8 mouse cellular contexts compared by ENCODE assay signal in genomic region chr11:94208811-94209675, GRCm38 (mm10). TPM values are rescaled to one million over a fixed set of nuclear protein-coding genes. Genes with fewer than 3 reads are reported as not detected.
DNase-seq lines count a peak whose midpoint lies in the region; ATAC-seq and TF ChIP-seq lines count a peak whose summit lies in the region.

No protein-coding gene starts in this region.

- peak overlapping the region; percentile 97 for H3K4me2 ChIP-seq in lung, embryonic 15.5 days
- H3K4me2 ChIP-seq in limb, embryonic 14.5 days (replicated peaks; ENCODE audit: low read depth, low read length, severe bottlenecking): peak overlapping the region; percentile 97
- H3K4me2 ChIP-seq in stomach, embryonic 16.5 days (ENCODE audit: low read depth, low read length): peak overlapping the region; percentile 98

- no peak overlapping the region; the same call in 1 of the 2 replicates for H3K9ac ChIP-seq in lung, embryonic 15.5 days
- H3K9ac ChIP-seq in limb, embryonic 14.5 days (ENCODE audit: low read depth, low read length, severe bottlenecking): no peak overlapping the region
- no peak overlapping the region for H3K9ac ChIP-seq in stomach, embryonic 16.5 days (ENCODE audit: low read length)

- H3K9me3 ChIP-seq in lung, embryonic 15.5 days: no peaks in the 10 kb centered on the region
- H3K9me3 ChIP-seq in limb, embryonic 14.5 days (ENCODE audit: control insufficient read depth, low read length): no peaks in the 10 kb centered on the region
- no peaks in the 10 kb centered on the region for H3K9me3 ChIP-seq in stomach, embryonic 16.5 days (replicated peaks; ENCODE audit: control insufficient read depth, low read length)

- H3K27me3 ChIP-seq in lung, embryonic 15.5 days: no peaks in the 10 kb centered on the region
- H3K27me3 ChIP-seq in limb, embryonic 14.5 days (ENCODE audit: control insufficient read depth, insufficient read depth, low read length): no peaks in the 10 kb centered on the region
- H3K27me3 ChIP-seq in stomach, embryonic 16.5 days (ENCODE audit: control insufficient read depth, insufficient read depth, low read length): no peaks in the 10 kb centered on the region

- WGBS in lung, embryonic 15.5 days: 43% methylated on average over 8 of the region's 8 CpGs
- WGBS in limb, embryonic 14.5 days: 36% methylated on average over 8 of the region's 8 CpGs
- 36% methylated on average over 8 of the region's 8 CpGs for WGBS in stomach, embryonic 16.5 days

- H3K27ac ChIP-seq in lung, embryonic 15.5 days: peak overlapping the region; percentile 95
- no peak overlapping the region for H3K27ac ChIP-seq in limb, embryonic 14.5 days (replicated peaks; ENCODE audit: low read depth, low read length)
- peak overlapping the region; percentile 98 for H3K27ac ChIP-seq in stomach, embryonic 16.5 days (ENCODE audit: low read length)

- TF ChIP-seq POLR2A in limb, embryonic 14.5 days (IDR thresholded peaks at IDR 0.05; ENCODE audit: borderline replicate concordance, extremely low read depth, insufficient read depth, insufficient read length): no peak

- peaks cover 3% of the 10 kb centered on the region for H3K36me3 ChIP-seq in lung, embryonic 15.5 days
- peaks cover 6% of the 10 kb centered on the region for H3K36me3 ChIP-seq in limb, embryonic 14.5 days (ENCODE audit: control insufficient read depth, insufficient read depth, low read length)
- H3K36me3 ChIP-seq in stomach, embryonic 16.5 days (ENCODE audit: control insufficient read depth, insufficient read depth, low read length): peaks cover 6% of the 10 kb centered on the region

- ATAC-seq in lung, embryonic 15.5 days (ENCODE audit: borderline replicate concordance, extremely low read depth, low FRiP score, low TSS enrichment): no peak
- no peak for ATAC-seq in limb, embryonic 14.5 days (ENCODE audit: low FRiP score, low read depth)
- ATAC-seq in stomach, embryonic 16.5 days (ENCODE audit: insufficient read depth, low FRiP score): no peak

- H3K4me3 ChIP-seq in lung, embryonic 15.5 days: peak overlapping the region; percentile 42; the same call in 1 of the 2 replicates
- peak overlapping the region; percentile 97; the same call in 1 of the 2 replicates for H3K4me3 ChIP-seq in limb, embryonic 14.5 days (replicated peaks; ENCODE audit: low read length)
- no peak overlapping the region for H3K4me3 ChIP-seq in stomach, embryonic 16.5 days (replicated peaks; ENCODE audit: low read length)

- DNase-seq in cerebellum, adult 9-11 months: peak; percentile 63
- DNase-seq in cerebellum, postnatal 14 days: no peak
- no peak for DNase-seq in lung, postnatal 36 days
- no peak for DNase-seq in limb, embryonic 14.5 days (ENCODE audit: low spot score)
- DNase-seq in adrenal gland, adult 8-10 months: no peak
- DNase-seq in adrenal gland, adult 2 months: no peak

- peaks cover 6% of the 10 kb centered on the region; the same call in 1 of the 2 replicates for H3K4me1 ChIP-seq in lung, embryonic 15.5 days
- peaks cover 15% of the 10 kb centered on the region for H3K4me1 ChIP-seq in limb, embryonic 14.5 days (ENCODE audit: control insufficient read depth, insufficient read depth, low read length)
- H3K4me1 ChIP-seq in stomach, embryonic 16.5 days (ENCODE audit: control insufficient read depth, insufficient read depth, low read length): peaks cover 2% of the 10 kb centered on the region; the same call in 1 of the 2 replicates

RNA-seq across cellular contexts. Expression of gene Tob1, which starts 2.2 kb away (rescaled TPM):
- polyA plus RNA-seq in lung, embryonic 15.5 days (2015; fragmentation: Nextera tagmentation; extraction: Ambion mirVana): 26.1 and 26.5 TPM in 2 replicates
- polyA plus RNA-seq in limb, embryonic 14.5 days (2012; rRNA removed): 28.4 and 29.7 TPM in 2 replicates
- polyA plus RNA-seq in limb, embryonic 14.5 days (2014; fragmentation: Nextera tagmentation; extraction: Ambion mirVana): 34.8 and 37.3 TPM in 2 replicates
- 35.9 and 42.3 TPM in 2 replicates for polyA plus RNA-seq in stomach, embryonic 16.5 days (2015; fragmentation: Nextera tagmentation; extraction: Ambion mirVana)
- 100 to 1,000 TPM; 162 to 301 (median 191) TPM for total RNA-seq in adrenal gland, adult 8-10 months (2022)
- total RNA-seq in adrenal gland, adult 2 months (2021): 100 to 1,000 TPM; 208 to 296 TPM
- 332 and 340 TPM in 2 replicates for polyA plus RNA-seq in adrenal gland, adult 2 months (2012; rRNA removed)

RNA-seq across cellular contexts. Expression of gene Wfikkn2, which starts 36.8 kb away (rescaled TPM):
- polyA plus RNA-seq in lung, embryonic 15.5 days (2015; fragmentation: Nextera tagmentation; extraction: Ambion mirVana): 1.2 and 1.5 TPM in 2 replicates
- 19.9 and 25.1 TPM in 2 replicates for polyA plus RNA-seq in limb, embryonic 14.5 days (2012; rRNA removed)
- polyA plus RNA-seq in limb, embryonic 14.5 days (2014; fragmentation: Nextera tagmentation; extraction: Ambion mirVana): 9.2 and 9.7 TPM in 2 replicates
- polyA plus RNA-seq in stomach, embryonic 16.5 days (2015; fragmentation: Nextera tagmentation; extraction: Ambion mirVana): 3.1 and 3.4 TPM in 2 replicates
- 1 to 10 TPM in 2 of 4 experiments, under 1 TPM in 2; 0.26 to 2.2 (median 0.97) TPM for total RNA-seq in adrenal gland, adult 8-10 months (2022)
- 1 to 10 TPM in 1 of 2 experiments, under 1 TPM in 1; 0.55 to 1.3 TPM for total RNA-seq in adrenal gland, adult 2 months (2021)
- polyA plus RNA-seq in adrenal gland, adult 2 months (2012; rRNA removed): 0.32 and 0.52 TPM in 2 replicates
